16 mouse cellular contexts compared by ENCODE assay signal in the genomic region with DNA sequence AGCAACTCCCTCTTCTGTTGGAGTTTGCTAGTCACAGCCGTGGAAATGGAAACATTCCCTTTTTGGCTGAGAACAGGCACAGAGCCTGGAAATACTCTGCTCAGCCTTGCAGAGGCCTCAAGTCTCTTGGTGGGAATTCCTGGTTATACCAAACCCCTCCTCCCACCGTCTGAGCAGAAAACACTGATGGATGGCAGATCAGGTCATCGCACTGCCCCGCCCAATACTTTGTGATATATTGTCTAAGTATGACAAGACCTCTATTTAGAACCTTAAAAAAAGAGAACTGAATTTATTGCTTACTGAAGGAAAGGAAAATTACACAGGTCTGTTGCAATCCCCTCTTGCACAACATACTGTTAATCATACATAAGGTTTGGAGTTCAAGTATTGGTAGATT. TPM values are rescaled to one million over a fixed set of nuclear protein-coding genes. Genes with fewer than 3 reads are reported as not detected.
DNase-seq lines count a peak whose midpoint lies in the region; ATAC-seq and TF ChIP-seq lines count a peak whose summit lies in the region.
"Had no signal": no experiment of that assay in that cellular context is flagged by ENCODE, and none has a peak within 500 bp of the region (broad histone marks: within the 10 kb centered on the region; RNA-seq: fewer than 3 reads in every experiment).

No protein-coding gene starts in this region.

- H3K36me3 ChIP-seq in liver, adult 2 months (ENCODE audit: control insufficient read depth, insufficient read depth, low read length), result no peaks in the 10 kb centered on the region
- no peaks in the 10 kb centered on the region for H3K36me3 ChIP-seq in liver, embryonic 12.5 days
- H3K36me3 ChIP-seq in forebrain, embryonic 14.5 days (ENCODE audit: control insufficient read depth, insufficient read depth, low read length), result no peaks in the 10 kb centered on the region
- H3K36me3 ChIP-seq in hindbrain, embryonic 14.5 days (replicated peaks; ENCODE audit: control insufficient read depth, insufficient read depth), result no peaks in the 10 kb centered on the region
- H3K36me3 ChIP-seq: embryonic facial prominence, embryonic 12.5 days; limb, embryonic 13.5 days had no signal

- DNase-seq in liver, adult 2 months (ENCODE audit: extremely low read depth, low read depth, low spot score), result peak; percentile 89
- DNase-seq in adrenal gland, postnatal 36 days, result peak; percentile 15 to 22
- DNase-seq in forebrain, embryonic 14.5 days (ENCODE audit: low spot score), result no peak
- DNase-seq in left cerebral cortex, postnatal 4 days, result no peak
- no peak for DNase-seq in hindbrain, embryonic 14.5 days (ENCODE audit: low spot score)
- DNase-seq: cerebellum, adult 9-10 months; heart, postnatal 10 days; kidney, postnatal 36 days; layer of hippocampus, postnatal 36 days; right cerebral cortex, postnatal 4 days had no signal

- WGBS in liver, adult 2 months, result 55% methylated on average over 4 of the region's 4 CpGs
- WGBS in liver, embryonic 12.5 days (ENCODE audit: insufficient replicate concordance), result 58% methylated on average over 4 of the region's 4 CpGs
- 79% methylated on average over 4 of the region's 4 CpGs for whole genome bisulfite sequencing in forebrain, embryonic 14.5 days
- 77% methylated on average over 4 of the region's 4 CpGs for WGBS in hindbrain, embryonic 14.5 days

- no peak overlapping the region for H3K4me3 ChIP-seq in liver, adult 2 months (ENCODE audit: insufficient read depth, low read depth, low read length)
- no peak overlapping the region for H3K4me3 ChIP-seq in liver, embryonic 12.5 days
- no peak overlapping the region for H3K4me3 ChIP-seq in forebrain, embryonic 14.5 days (ENCODE audit: low read depth, low read length)
- H3K4me3 ChIP-seq in hindbrain, embryonic 14.5 days (replicated peaks; ENCODE audit: low read length), result no peak overlapping the region
- H3K4me3 ChIP-seq: embryonic facial prominence, embryonic 12.5 days; limb, embryonic 13.5 days had no signal

- H3K27me3 ChIP-seq in liver, adult 2 months (ENCODE audit: control insufficient read depth, insufficient read depth, low read length), result no peaks in the 10 kb centered on the region
- H3K27me3 ChIP-seq in liver, embryonic 12.5 days (replicated peaks), result peaks cover 6% of the 10 kb centered on the region
- H3K27me3 ChIP-seq in forebrain, embryonic 14.5 days (replicated peaks; ENCODE audit: control insufficient read depth, insufficient read depth, low read length), result no peaks in the 10 kb centered on the region
- no peaks in the 10 kb centered on the region for H3K27me3 ChIP-seq in hindbrain, embryonic 14.5 days (ENCODE audit: control insufficient read depth, insufficient read depth, low read length)
- H3K27me3 ChIP-seq: embryonic facial prominence, embryonic 12.5 days; limb, embryonic 13.5 days had no signal

- TF ChIP-seq CTCF in liver, adult 2 months (IDR thresholded peaks at IDR 0.05; ENCODE audit: low read depth, low read length), result no peak

- no peak for TF ChIP-seq POLR2A in liver, adult 2 months (IDR thresholded peaks at IDR 0.05; ENCODE audit: extremely low read depth, insufficient read depth, low read length)

- H3K27ac ChIP-seq in liver, adult 2 months (replicated peaks; ENCODE audit: insufficient read depth, low read depth, low read length), result peak overlapping the region; percentile 71
- H3K27ac ChIP-seq in liver, embryonic 12.5 days, result no peak overlapping the region
- no peak overlapping the region for H3K27ac ChIP-seq in forebrain, embryonic 14.5 days (ENCODE audit: low read depth, low read length)
- H3K27ac ChIP-seq in hindbrain, embryonic 14.5 days, result no peak overlapping the region
- H3K27ac ChIP-seq: embryonic facial prominence, embryonic 12.5 days had no signal

- no peaks in the 10 kb centered on the region for H3K79me2 ChIP-seq in liver, adult 2 months (ENCODE audit: control insufficient read depth, insufficient read depth, low read length)

- no peaks in the 10 kb centered on the region for H3K9me3 ChIP-seq in liver, embryonic 12.5 days (replicated peaks)
- no peaks in the 10 kb centered on the region for H3K9me3 ChIP-seq in forebrain, embryonic 14.5 days (replicated peaks; ENCODE audit: control insufficient read depth, low read length)
- no peaks in the 10 kb centered on the region for H3K9me3 ChIP-seq in hindbrain, embryonic 14.5 days (ENCODE audit: control insufficient read depth, low read length)
- H3K9me3 ChIP-seq: embryonic facial prominence, embryonic 12.5 days; limb, embryonic 13.5 days had no signal

- no peak for ATAC-seq in liver, embryonic 12.5 days
- peak; percentile 88 for ATAC-seq in granulocyte monocyte progenitor cell, adult 5-6 weeks (replicated peaks; ENCODE audit: poor library complexity, severe bottlenecking)
- peak; percentile 50 for ATAC-seq in monocyte, adult 5-6 weeks (replicated peaks; ENCODE audit: insufficient number of reproducible peaks, low FRiP score, low TSS enrichment, poor library complexity, severe bottlenecking)
- no peak for ATAC-seq in forebrain, embryonic 14.5 days
- ATAC-seq in hindbrain, embryonic 14.5 days (ENCODE audit: low FRiP score), result no peak
- ATAC-seq: inflammation-experienced regulatory T-cells, adult 6 months had no signal

- H3K4me2 ChIP-seq in liver, embryonic 12.5 days, result no peak overlapping the region
- H3K4me2 ChIP-seq in forebrain, embryonic 14.5 days (ENCODE audit: low read length), result no peak overlapping the region
- no peak overlapping the region for H3K4me2 ChIP-seq in hindbrain, embryonic 14.5 days (replicated peaks)
- H3K4me2 ChIP-seq: embryonic facial prominence, embryonic 12.5 days; limb, embryonic 13.5 days had no signal

- peaks cover 8% of the 10 kb centered on the region for H3K4me1 ChIP-seq in liver, adult 2 months (ENCODE audit: control insufficient read depth, insufficient read depth, low read length)
- peaks cover 19% of the 10 kb centered on the region for H3K4me1 ChIP-seq in liver, embryonic 12.5 days
- no peaks in the 10 kb centered on the region for H3K4me1 ChIP-seq in forebrain, embryonic 14.5 days (ENCODE audit: control insufficient read depth, insufficient read depth, low read length)
- H3K4me1 ChIP-seq in hindbrain, embryonic 14.5 days (replicated peaks; ENCODE audit: control insufficient read depth, insufficient read depth, low read length), result no peaks in the 10 kb centered on the region
- H3K4me1 ChIP-seq: embryonic facial prominence, embryonic 12.5 days had no signal

- H3K9ac ChIP-seq in liver, adult 2 months (ENCODE audit: low read depth, low read length), result no peak overlapping the region
- H3K9ac ChIP-seq in liver, embryonic 12.5 days, result no peak overlapping the region
- no peak overlapping the region for H3K9ac ChIP-seq in forebrain, embryonic 14.5 days (ENCODE audit: low read length)
- H3K9ac ChIP-seq in hindbrain, embryonic 14.5 days, result no peak overlapping the region
- H3K9ac ChIP-seq: embryonic facial prominence, embryonic 12.5 days; limb, embryonic 13.5 days had no signal

- intact Hi-C loops in left cerebral cortex, postnatal 4 days (cut with DNase I), result no loop called here

RNA-seq across cellular contexts. Expression of a gene that starts 6.8 kb away (rescaled TPM):
- 11.9 and 12.4 TPM in 2 replicates for total RNA-seq in liver, adult 2 months (2014; rRNA removed)
- 2.8 and 2.9 TPM in 2 replicates for polyA plus RNA-seq in liver, adult 2 months (2012; rRNA removed)
- 21.8 and 25.9 TPM in 2 replicates for polyA plus RNA-seq in liver, embryonic 12.5 days (2016; fragmentation: Nextera tagmentation; extraction: Ambion mirVana)
- total RNA-seq in adrenal gland, postnatal 36 days (2021), result 10 to 100 TPM; 20.6 to 23.0 TPM
- 35.7 and 38.0 TPM in 2 replicates for total RNA-seq in granulocyte monocyte progenitor cell, adult 5-6 weeks (2014; fragmentation: Nextera tagmentation)
- total RNA-seq in granulocyte monocyte progenitor cell, adult 5-6 weeks (2017), result 46.6 and 63.4 TPM in 2 replicates
- 11.5 to 23.4 TPM (median 16.9 TPM) in 3 replicates for total RNA-seq in monocyte, adult 5-6 weeks (2017)
- polyA plus RNA-seq in forebrain, embryonic 14.5 days (2014; fragmentation: Nextera tagmentation; extraction: Ambion mirVana), result 19.7 and 20.7 TPM in 2 replicates
- total RNA-seq in left cerebral cortex, postnatal 4 days (2021), result 10 to 100 TPM; 25.8 to 26.3 TPM
- 20.9 and 21.2 TPM in 2 replicates for polyA plus RNA-seq in hindbrain, embryonic 14.5 days (2014; fragmentation: Nextera tagmentation; extraction: Ambion mirVana)

Comparison
In these comparisons a context has a peak if more than half of its experiments do, and no peak if none do; other contexts are left out.
1. DNase-seq: peak in liver, adult 2 months (single experiment) and adrenal gland, postnatal 36 days (2 of 2); none in forebrain, embryonic 14.5 days (single experiment), left cerebral cortex, postnatal 4 days (single experiment) and hindbrain, embryonic 14.5 days (single experiment).
2. ATAC-seq: peak in granulocyte monocyte progenitor cell, adult 5-6 weeks (single experiment) and monocyte, adult 5-6 weeks (single experiment); none in liver, embryonic 12.5 days (single experiment), forebrain, embryonic 14.5 days (single experiment) and hindbrain, embryonic 14.5 days (single experiment).